Mouse (Mus musculus) thymus, postnatal 0 days (tissue): ENCODE measurements around the gene Harbi1. TPM values are rescaled to one million over a fixed set of nuclear protein-coding genes. Genes with fewer than 3 reads are reported as not detected.
A peak's percentile ranks its signal among the peaks of the same experiment; 100 is the strongest.

Experiments used
- DNase-seq: peaks from one replicate; pipeline ENCODE4 v3.0.0-alpha.2; 2015; ENCODE audit warnings: low spot score
- polyA plus RNA-seq: library from polyadenylated mRNA; unstranded; fragments of >200 nt; fragmentation: Nextera tagmentation; extraction: Ambion mirVana; gene quantifications from 2 replicates; pipeline ENCODE4 v1.2.1, GENCODE M21; 2015

Harbi1 gene
- polyA plus RNA-seq, 1 experiment from 2014 or later: 12.9 TPM

DNA sequence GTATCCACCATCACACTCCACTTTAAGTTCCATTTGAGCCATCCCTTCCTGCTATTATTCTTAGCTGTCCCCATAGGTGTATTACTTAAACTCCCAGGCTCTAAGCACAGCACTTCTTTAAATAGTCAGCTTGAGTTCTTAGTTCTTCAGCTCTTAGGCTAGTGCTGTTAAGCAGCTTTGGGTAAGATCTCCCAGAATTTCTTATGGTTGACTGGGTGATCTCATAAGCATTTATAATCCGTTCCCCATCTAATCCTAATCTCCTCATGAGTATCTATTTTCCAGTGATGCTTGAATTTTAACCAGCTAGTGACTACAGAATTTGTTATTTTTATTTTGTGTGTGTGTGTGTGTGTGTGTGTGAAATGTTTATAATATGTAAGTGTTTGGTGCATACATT lies 4.3 kb downstream of the Harbi1 start:
- DNase-seq: no peak

GRCm38 (mm10) chr2:91718276-91718675 lies 7.6 kb downstream of the Harbi1 start:
- no peak for DNase-seq

GRCm38 (mm10) chr2:91723382-91723781 lies 12.7 kb downstream of the Harbi1 start:
- DNase-seq: no peak

- DNase-seq: no peak
Measured at GRCm38 (mm10) chr2:91723951-91724350, 13.3 kb downstream of the Harbi1 start.

DNA sequence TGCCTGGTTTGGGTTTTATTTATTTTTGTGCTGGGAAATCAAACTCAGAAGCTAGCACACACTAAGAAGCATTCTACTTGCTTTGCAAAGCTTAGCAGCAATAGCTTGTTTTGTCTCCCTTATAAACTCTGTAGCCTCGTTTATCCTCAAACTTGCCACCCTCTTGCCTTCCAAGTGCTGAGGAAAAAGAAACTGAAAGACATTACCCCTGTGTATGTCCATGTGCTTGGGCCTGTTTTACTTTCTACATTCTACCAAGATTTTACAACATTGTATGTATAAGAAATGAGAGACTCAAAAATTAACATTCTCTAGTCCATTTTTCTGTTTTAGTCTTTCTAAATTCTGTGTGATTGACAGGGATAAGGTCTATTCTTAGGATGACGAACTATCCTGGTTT lies 14.1 kb downstream of the Harbi1 start:
- DNase-seq: no peak

GRCm38 (mm10) chr2:91725476-91725875 lies 14.8 kb downstream of the Harbi1 start:
- DNase-seq: peak; percentile 58

- DNase-seq: no peak
Measured at GRCm38 (mm10) chr2:91727011-91727410, 16.4 kb downstream of the Harbi1 start.

DNA sequence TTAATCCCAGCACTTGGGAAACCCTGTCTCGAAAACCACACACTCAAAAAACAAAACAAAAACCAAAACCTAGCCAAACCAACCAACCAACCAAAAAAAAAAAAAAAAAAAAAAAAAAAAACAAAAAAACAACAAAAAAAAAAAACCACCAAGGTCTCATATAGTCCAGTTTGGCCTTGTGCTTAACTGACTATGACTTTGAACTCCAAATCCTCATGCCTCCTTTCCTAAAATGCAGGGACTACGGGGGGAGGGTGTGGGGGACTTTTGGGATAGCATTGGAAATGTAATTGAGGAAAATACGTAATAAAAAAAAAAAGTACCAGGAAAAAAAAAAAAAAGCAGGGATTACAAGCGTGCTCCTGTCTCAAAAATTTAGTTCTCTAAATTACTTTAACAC lies 18.9 kb downstream of the Harbi1 start:
- DNase-seq: no peak

GRCm38 (mm10) chr2:91729971-91730821 lies 19.5 kb downstream of the Harbi1 start, which contains the start of gene Ambra1:
Ambra1 (plus strand) TSS chr2:91730134.
- DNase-seq: peak; percentile 90

GRCm38 (mm10) chr2:91735221-91735620 lies 24.6 kb downstream of the Harbi1 start:
- no peak for DNase-seq

- no peak for DNase-seq
Measured at GRCm38 (mm10) chr2:91739586-91739985, 28.9 kb downstream of the Harbi1 start.

DNA sequence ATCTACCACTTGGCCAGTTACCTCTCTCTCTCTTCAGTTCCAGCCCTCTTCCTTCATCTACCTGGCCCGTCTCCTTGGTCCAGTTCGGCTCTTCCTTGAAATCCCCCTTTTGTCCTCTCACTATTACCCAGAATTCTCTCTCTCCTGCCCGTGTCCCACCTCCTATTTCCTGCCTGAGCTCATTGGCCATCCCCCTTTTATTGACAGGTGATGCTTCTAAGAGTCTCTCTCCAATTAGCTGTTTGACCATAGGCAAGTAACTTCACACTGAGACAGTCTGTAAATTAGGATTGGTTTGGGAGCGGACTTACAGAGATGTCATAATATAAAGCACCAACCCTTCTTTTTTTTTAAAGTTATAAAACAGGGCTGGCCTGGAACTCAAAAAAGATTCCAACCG lies 34.0 kb downstream of the Harbi1 start:
- no peak for DNase-seq

- DNase-seq: no peak
Measured at GRCm38 (mm10) chr2:91749811-91750261, 39.2 kb downstream of the Harbi1 start.

Other genes with a start within 250 kb of the Harbi1 start
- 82.1 and 95.1 TPM in 2 replicates for gene Ckap5, start 184.1 kb upstream of the Harbi1 start, polyA plus RNA-seq
- 0.98 and 1.0 TPM in 2 replicates for gene F2, start 74.4 kb upstream of the Harbi1 start, polyA plus RNA-seq
- 7.9 and 12.8 TPM in 2 replicates for gene Zfp408, start 61.1 kb upstream of the Harbi1 start, polyA plus RNA-seq
- gene Arhgap1, start 61.0 kb upstream of the Harbi1 start, polyA plus RNA-seq: 118 and 123 TPM in 2 replicates
- 24.2 and 25.2 TPM in 2 replicates for gene Atg13, start 276 bp upstream of the Harbi1 start, polyA plus RNA-seq
- gene Ambra1, start 19.3 kb downstream of the Harbi1 start, polyA plus RNA-seq: 12.7 and 13.0 TPM in 2 replicates
- gene Chrm4, start 216.4 kb downstream of the Harbi1 start, polyA plus RNA-seq: 0.09 and 0.12 TPM in 2 replicates
- 118 and 153 TPM in 2 replicates for gene Mdk, start 221.4 kb downstream of the Harbi1 start, polyA plus RNA-seq
- gene Gm9821, start 234.9 kb downstream of the Harbi1 start, polyA plus RNA-seq: 2.5 and 3.4 TPM in 2 replicates